ENCODE assay signal across 21 mouse cellular contexts in the genomic region with DNA sequence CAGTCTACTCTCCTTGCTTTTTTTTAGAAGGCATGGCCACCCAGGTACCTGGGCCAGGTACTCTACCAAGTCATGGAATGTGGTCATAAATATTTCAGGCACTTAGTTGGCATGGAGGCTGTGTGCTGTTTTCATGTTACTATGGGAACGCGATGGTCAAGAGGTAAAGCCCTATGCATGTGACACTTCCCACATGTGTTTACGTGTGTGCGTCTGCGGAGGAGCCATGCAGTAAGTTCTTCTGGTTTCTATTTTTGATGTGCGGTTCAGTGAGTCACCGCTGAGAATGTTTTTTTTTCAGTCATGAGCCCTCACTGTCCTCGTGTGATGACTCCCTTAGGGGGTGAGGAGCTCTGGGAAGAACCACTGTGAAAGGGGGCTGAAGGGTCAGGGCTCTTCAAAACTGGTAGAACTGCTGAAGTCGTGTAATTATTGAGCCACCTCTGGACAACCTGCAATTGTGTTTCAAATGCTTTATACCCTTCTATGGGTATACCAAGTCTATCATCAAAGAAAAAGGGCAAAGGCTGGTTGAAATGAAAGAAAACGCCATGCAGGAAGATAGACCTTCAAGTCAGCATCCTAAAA. TPM values are rescaled to one million over a fixed set of nuclear protein-coding genes. Genes with fewer than 3 reads are reported as not detected.
DNase-seq lines count a peak whose midpoint lies in the region; ATAC-seq and TF ChIP-seq lines count a peak whose summit lies in the region.
"Had no signal": no experiment of that assay in that cellular context is flagged by ENCODE, and none has a peak within 500 bp of the region (broad histone marks: within the 10 kb centered on the region; RNA-seq: fewer than 3 reads in every experiment).

No protein-coding gene starts in this region.

- no peaks in the 10 kb centered on the region for H3K36me3 ChIP-seq in macrophage (ENCODE audit: inconsistent target)
- H3K36me3 ChIP-seq in kidney, embryonic 14.5 days (ENCODE audit: control insufficient read depth, insufficient read depth, low read length), result no peaks in the 10 kb centered on the region
- H3K36me3 ChIP-seq: embryonic facial prominence, embryonic 12.5 days; heart, embryonic 15.5 days; hindbrain, embryonic 10.5 days; limb, embryonic 10.5 days; liver, embryonic 12.5 days; lung, embryonic 15.5 days; midbrain, embryonic 12.5 days had no signal

- H3K4me3 ChIP-seq in lung, adult 2 months (replicated peaks; ENCODE audit: extremely low read depth, low read depth, low read length), result no peak overlapping the region
- H3K4me3 ChIP-seq in macrophage (ENCODE audit: inconsistent target), result no peak overlapping the region
- no peak overlapping the region for H3K4me3 ChIP-seq in kidney, embryonic 14.5 days (ENCODE audit: low read length)
- H3K4me3 ChIP-seq: embryonic facial prominence, embryonic 12.5 days; heart, adult 2 months; heart, embryonic 15.5 days; hindbrain, embryonic 10.5 days; limb, embryonic 10.5 days; liver, embryonic 12.5 days; lung, embryonic 15.5 days; midbrain, embryonic 12.5 days had no signal

- H3K79me2 ChIP-seq in macrophage (ENCODE audit: inconsistent target), result no peaks in the 10 kb centered on the region

- peak overlapping the region; percentile 58 for H3K27ac ChIP-seq in macrophage
- H3K27ac ChIP-seq in kidney, embryonic 14.5 days (ENCODE audit: low read depth, low read length), result no peak overlapping the region
- H3K27ac ChIP-seq: embryonic facial prominence, embryonic 12.5 days; heart, adult 2 months; heart, embryonic 15.5 days; hindbrain, embryonic 10.5 days; limb, embryonic 10.5 days; liver, embryonic 12.5 days; lung, embryonic 15.5 days; midbrain, embryonic 12.5 days had no signal

- TF ChIP-seq CTCF in lung, adult 2 months (IDR thresholded peaks at IDR 0.05; ENCODE audit: insufficient read depth, low read length), result no peak

- H3K27me3 ChIP-seq in kidney, embryonic 14.5 days (ENCODE audit: control insufficient read depth, insufficient read depth, low read length), result no peaks in the 10 kb centered on the region
- H3K27me3 ChIP-seq: embryonic facial prominence, embryonic 12.5 days; heart, embryonic 15.5 days; lung, embryonic 15.5 days; midbrain, embryonic 12.5 days had no signal

- peaks cover 2% of the 10 kb centered on the region; the same call in 1 of the 2 replicates for H3K4me1 ChIP-seq in lung, adult 2 months (ENCODE audit: control insufficient read depth, insufficient read depth, low read length)
- H3K4me1 ChIP-seq in kidney, embryonic 14.5 days (ENCODE audit: control insufficient read depth, insufficient read depth, low read length), result no peaks in the 10 kb centered on the region
- H3K4me1 ChIP-seq: embryonic facial prominence, embryonic 12.5 days had no signal

- 54% methylated on average over 10 of the region's 10 CpGs for WGBS in lung, adult 2 months
- 55% methylated on average over 10 of the region's 10 CpGs for WGBS in macrophage (ENCODE audit: missing documents)
- 83% methylated on average over 10 of the region's 10 CpGs for WGBS in kidney, embryonic 14.5 days

- no peak overlapping the region for H3K4me2 ChIP-seq in kidney, embryonic 14.5 days (replicated peaks; ENCODE audit: low read depth, low read length)
- H3K4me2 ChIP-seq: embryonic facial prominence, embryonic 12.5 days; heart, embryonic 15.5 days; liver, embryonic 12.5 days; lung, embryonic 15.5 days; midbrain, embryonic 12.5 days had no signal

- TF ChIP-seq POLR2A in lung, adult 2 months (IDR thresholded peaks at IDR 0.05; ENCODE audit: borderline replicate concordance, extremely low read depth, low read depth, low read length), result no peak

- peak; percentile 37 for DNase-seq in lung, postnatal 25 days (ENCODE audit: low spot score)
- DNase-seq in lung, adult 2 months, result no peak
- DNase-seq in NIH3T3 (ENCODE audit: low read depth), result peak; percentile 58
- no peak for DNase-seq in left cerebral cortex, adult 11 months (ENCODE audit: low spot score)
- no peak for DNase-seq in cerebellum, adult 9-11 months
- DNase-seq: cerebellum, adult 2 months; forebrain, postnatal 0 days; heart, adult 2 months; kidney, adult 8-10 months; right cerebral cortex, adult 18-20 months; thymus, adult 2 months had no signal

- ATAC-seq in kidney, embryonic 14.5 days (ENCODE audit: low FRiP score, low TSS enrichment), result no peak
- ATAC-seq: forebrain, postnatal 0 days; inflammation-experienced regulatory T-cells, adult 6 months; liver, embryonic 12.5 days had no signal

- H3K9ac ChIP-seq in kidney, embryonic 14.5 days (ENCODE audit: low read depth, low read length), result no peak overlapping the region
- H3K9ac ChIP-seq: embryonic facial prominence, embryonic 12.5 days; forebrain, postnatal 0 days; heart, embryonic 15.5 days; liver, embryonic 12.5 days; lung, embryonic 15.5 days; midbrain, embryonic 12.5 days had no signal

- no peaks in the 10 kb centered on the region for H3K9me3 ChIP-seq in kidney, embryonic 14.5 days (ENCODE audit: control insufficient read depth, low read length)
- H3K9me3 ChIP-seq: embryonic facial prominence, embryonic 12.5 days; heart, embryonic 15.5 days; hindbrain, embryonic 10.5 days; limb, embryonic 10.5 days; liver, embryonic 12.5 days; lung, embryonic 15.5 days; midbrain, embryonic 12.5 days had no signal

RNA-seq across cellular contexts. Expression of a gene that starts 5.3 kb away (rescaled TPM):
- 65.6 and 97.0 TPM in 2 replicates for polyA plus RNA-seq in lung, adult 2 months (2012; rRNA removed)
- total RNA-seq in macrophage (2018; cell fraction: chromatin; rRNA removed), result 10 to 100 TPM in 6 of 26 experiments, 1 to 10 TPM in 14, under 1 TPM in 4, not detected in 2; 0.63 to 29.6 (median 3.1) TPM
- 10 to 100 TPM in 10 of 26 experiments, 1 to 10 TPM in 15, under 1 TPM in 1; 0.99 to 19.3 (median 4.9) TPM for total RNA-seq in macrophage (2018; cell fraction: cytosol; rRNA removed)
- total RNA-seq in macrophage (2018; cell fraction: nucleus; rRNA removed), result 10 to 100 TPM in 7 of 26 experiments, 1 to 10 TPM in 14, under 1 TPM in 5; 0.42 to 27.1 (median 2.6) TPM
- polyA plus RNA-seq in macrophage (2018), result 2.8 to 18.9 TPM (median 7.1 TPM) in 3 replicates
- 6.5 and 11.3 TPM in 2 replicates for polyA plus RNA-seq in kidney, embryonic 14.5 days (2014; fragmentation: Nextera tagmentation; extraction: Ambion mirVana)

RNA-seq across cellular contexts. Expression of a gene that starts 37.3 kb away (rescaled TPM):
- polyA plus RNA-seq in lung, adult 2 months (2012; rRNA removed), result 20.9 and 26.5 TPM in 2 replicates
- 10 to 100 TPM in 1 of 26 experiments, 1 to 10 TPM in 13, under 1 TPM in 12; 0.22 to 26.1 (median 1.4) TPM for total RNA-seq in macrophage (2018; cell fraction: chromatin; rRNA removed)
- total RNA-seq in macrophage (2018; cell fraction: cytosol; rRNA removed), result 10 to 100 TPM in 13 of 26 experiments, 1 to 10 TPM in 13; 1.8 to 21.2 (median 8.0) TPM
- 10 to 100 TPM in 10 of 26 experiments, 1 to 10 TPM in 16; 2.7 to 50.8 (median 8.9) TPM for total RNA-seq in macrophage (2018; cell fraction: nucleus; rRNA removed)
- 8.3 to 45.1 TPM (median 15.0 TPM) in 3 replicates for polyA plus RNA-seq in macrophage (2018)
- 87.6 and 121 TPM in 2 replicates for polyA plus RNA-seq in kidney, embryonic 14.5 days (2014; fragmentation: Nextera tagmentation; extraction: Ambion mirVana)

RNA-seq across cellular contexts. Expression of a gene that starts 50.9 kb away (rescaled TPM):
- 4.0 and 5.7 TPM in 2 replicates for polyA plus RNA-seq in lung, adult 2 months (2012; rRNA removed)
- 10 to 100 TPM; 24.8 to 73.2 (median 47.0) TPM for total RNA-seq in macrophage (2018; cell fraction: chromatin; rRNA removed)
- total RNA-seq in macrophage (2018; cell fraction: cytosol; rRNA removed), result 10 to 100 TPM in 20 of 26 experiments, 1 to 10 TPM in 6; 6.2 to 16.7 (median 11.8) TPM
- 10 to 100 TPM; 12.2 to 42.3 (median 21.3) TPM for total RNA-seq in macrophage (2018; cell fraction: nucleus; rRNA removed)
- polyA plus RNA-seq in macrophage (2018), result 9.6 to 15.9 TPM (median 10.0 TPM) in 3 replicates
- 12.3 and 21.7 TPM in 2 replicates for polyA plus RNA-seq in kidney, embryonic 14.5 days (2014; fragmentation: Nextera tagmentation; extraction: Ambion mirVana)

Comparison
In these comparisons a context has a peak if more than half of its experiments do, and no peak if none do; other contexts are left out.
1. DNase-seq: peak in lung, postnatal 25 days (single experiment) and NIH3T3 (single experiment); none in lung, adult 2 months (single experiment), left cerebral cortex, adult 11 months (single experiment) and cerebellum, adult 9-11 months (single experiment).